Mouse (Mus musculus): ENCODE measurements at regions not wholly inside any gene's neighbourhood (a gene's known extent, or its start where the extent isn't known, plus 50 kb on each side); places are given as distances from the start of the nearest gene placed in this dataset.
A peak's percentile ranks its signal among the peaks of the same experiment; 100 is the strongest.

- Histone ChIP-seq H3K4me1 (ENCODE audit: control insufficient read depth, insufficient read depth, low read length) (peaks cover 3% of the 10 kb centered on the region; the same call in 1 of the 2 replicates), H3K27me3 (ENCODE audit: control insufficient read depth, insufficient read depth, low read length) (no peaks in the 10 kb centered on the region), H3K9ac (replicated peaks; ENCODE audit: low read length) (no peak overlapping the region), H3K4me2 (ENCODE audit: low read length) (no peak overlapping the region), H3K36me3 (ENCODE audit: control insufficient read depth, insufficient read depth, low read length) (no peaks in the 10 kb centered on the region), H3K4me3 (replicated peaks; ENCODE audit: low read depth, low read length) (no peak overlapping the region), H3K9me3 (ENCODE audit: control insufficient read depth, low read length) (peaks cover 1% of the 10 kb centered on the region; the same call in 1 of the 2 replicates), H3K27ac (replicated peaks; ENCODE audit: low read depth, low read length) (no peak overlapping the region)
- 20% methylated on average over 5 of the region's 5 CpGs for WGBS
- ATAC-seq (ENCODE audit: low FRiP score, low TSS enrichment) (no peak), DNase-seq (peak; percentile 42)
Measured at GRCm38 (mm10) chr9:61249691-61250425, 122.3 kb upstream of the Tle3 start.

GRCm38 (mm10) chr9:61251606-61252005 is 120.6 kb upstream of the Tle3 start:
- Histone ChIP-seq H3K4me3 (replicated peaks; ENCODE audit: low read depth, low read length) (no peak overlapping the region), H3K4me2 (ENCODE audit: low read length) (no peak overlapping the region), H3K27me3 (ENCODE audit: control insufficient read depth, insufficient read depth, low read length) (no peaks in the 10 kb centered on the region), H3K36me3 (ENCODE audit: control insufficient read depth, insufficient read depth, low read length) (no peaks in the 10 kb centered on the region), H3K4me1 (ENCODE audit: control insufficient read depth, insufficient read depth, low read length) (peaks cover 3% of the 10 kb centered on the region; the same call in 1 of the 2 replicates), H3K27ac (replicated peaks; ENCODE audit: low read depth, low read length) (no peak overlapping the region), H3K9ac (replicated peaks; ENCODE audit: low read length) (no peak overlapping the region), H3K9me3 (ENCODE audit: control insufficient read depth, low read length) (no peaks in the 10 kb centered on the region)
- DNase-seq (no peak), ATAC-seq (ENCODE audit: low FRiP score, low TSS enrichment) (no peak)
- 69% methylated on average over 6 of the region's 6 CpGs for WGBS

- H3K4me3 ChIP-seq (replicated peaks; ENCODE audit: low read depth, low read length), result no peak overlapping the region
- no peaks in the 10 kb centered on the region for H3K27me3 ChIP-seq (ENCODE audit: control insufficient read depth, insufficient read depth, low read length)
- no peak overlapping the region for H3K9ac ChIP-seq (replicated peaks; ENCODE audit: low read length)
- H3K4me1 ChIP-seq (ENCODE audit: control insufficient read depth, insufficient read depth, low read length), result peaks cover 3% of the 10 kb centered on the region; the same call in 1 of the 2 replicates
- no peaks in the 10 kb centered on the region for H3K36me3 ChIP-seq (ENCODE audit: control insufficient read depth, insufficient read depth, low read length)
- no peak for DNase-seq
- 82% methylated on average over 3 of the region's 3 CpGs for WGBS
- no peaks in the 10 kb centered on the region for H3K9me3 ChIP-seq (ENCODE audit: control insufficient read depth, low read length)
- H3K27ac ChIP-seq (replicated peaks; ENCODE audit: low read depth, low read length), result no peak overlapping the region
- H3K4me2 ChIP-seq (ENCODE audit: low read length), result no peak overlapping the region
- no peak for ATAC-seq (ENCODE audit: low FRiP score, low TSS enrichment)
Measured at GRCm38 (mm10) chr9:61253761-61254160, 118.4 kb upstream of the Tle3 start.

- ATAC-seq (ENCODE audit: low FRiP score, low TSS enrichment) (no peak), DNase-seq (no peak)
- Histone ChIP-seq H3K27ac (replicated peaks; ENCODE audit: low read depth, low read length) (no peak overlapping the region), H3K27me3 (ENCODE audit: control insufficient read depth, insufficient read depth, low read length) (no peaks in the 10 kb centered on the region), H3K4me3 (replicated peaks; ENCODE audit: low read depth, low read length) (no peak overlapping the region), H3K9me3 (ENCODE audit: control insufficient read depth, low read length) (no peaks in the 10 kb centered on the region), H3K36me3 (ENCODE audit: control insufficient read depth, insufficient read depth, low read length) (no peaks in the 10 kb centered on the region), H3K4me1 (ENCODE audit: control insufficient read depth, insufficient read depth, low read length) (peaks cover 27% of the 10 kb centered on the region), H3K9ac (replicated peaks; ENCODE audit: low read length) (no peak overlapping the region), H3K4me2 (ENCODE audit: low read length) (no peak overlapping the region)
- 50% methylated on average over 4 of the region's 4 CpGs for WGBS
Measured at GRCm38 (mm10) chr9:61257488-61257887, 114.7 kb upstream of the Tle3 start.

GRCm38 (mm10) chr9:61258100-61258499 is 114.1 kb upstream of the Tle3 start:
- no peak overlapping the region for H3K4me2 ChIP-seq (ENCODE audit: low read length)
- H3K9ac ChIP-seq (replicated peaks; ENCODE audit: low read length), result no peak overlapping the region
- H3K36me3 ChIP-seq (ENCODE audit: control insufficient read depth, insufficient read depth, low read length), result no peaks in the 10 kb centered on the region
- no peak overlapping the region for H3K4me3 ChIP-seq (replicated peaks; ENCODE audit: low read depth, low read length)
- no peak for DNase-seq
- WGBS, result 61% methylated on average over 5 of the region's 5 CpGs
- H3K4me1 ChIP-seq (ENCODE audit: control insufficient read depth, insufficient read depth, low read length), result peaks cover 31% of the 10 kb centered on the region
- H3K9me3 ChIP-seq (ENCODE audit: control insufficient read depth, low read length), result no peaks in the 10 kb centered on the region
- ATAC-seq (ENCODE audit: low FRiP score, low TSS enrichment), result no peak
- H3K27ac ChIP-seq (replicated peaks; ENCODE audit: low read depth, low read length), result no peak overlapping the region
- no peaks in the 10 kb centered on the region for H3K27me3 ChIP-seq (ENCODE audit: control insufficient read depth, insufficient read depth, low read length)

GRCm38 (mm10) chr9:61259421-61260174 is 112.6 kb upstream of the Tle3 start:
- no peaks in the 10 kb centered on the region for H3K27me3 ChIP-seq (ENCODE audit: control insufficient read depth, insufficient read depth, low read length)
- no peak overlapping the region for H3K4me3 ChIP-seq (replicated peaks; ENCODE audit: low read depth, low read length)
- no peak for ATAC-seq (ENCODE audit: low FRiP score, low TSS enrichment)
- H3K36me3 ChIP-seq (ENCODE audit: control insufficient read depth, insufficient read depth, low read length), result no peaks in the 10 kb centered on the region
- H3K9ac ChIP-seq (replicated peaks; ENCODE audit: low read length), result no peak overlapping the region
- WGBS, result 6% methylated on average over 7 of the region's 7 CpGs
- no peak overlapping the region for H3K27ac ChIP-seq (replicated peaks; ENCODE audit: low read depth, low read length)
- no peak overlapping the region for H3K4me2 ChIP-seq (ENCODE audit: low read length)
- H3K9me3 ChIP-seq (ENCODE audit: control insufficient read depth, low read length), result peaks cover under 1% of the 10 kb centered on the region; the same call in 1 of the 2 replicates
- H3K4me1 ChIP-seq (ENCODE audit: control insufficient read depth, insufficient read depth, low read length), result peaks cover 31% of the 10 kb centered on the region
- peak; percentile 55 for DNase-seq

- H3K4me1 ChIP-seq (ENCODE audit: control insufficient read depth, insufficient read depth, low read length), result peaks cover 31% of the 10 kb centered on the region
- no peaks in the 10 kb centered on the region for H3K36me3 ChIP-seq (ENCODE audit: control insufficient read depth, insufficient read depth, low read length)
- H3K4me2 ChIP-seq (ENCODE audit: low read length), result no peak overlapping the region
- no peaks in the 10 kb centered on the region for H3K27me3 ChIP-seq (ENCODE audit: control insufficient read depth, insufficient read depth, low read length)
- peaks cover 5% of the 10 kb centered on the region; the same call in 1 of the 2 replicates for H3K9me3 ChIP-seq (ENCODE audit: control insufficient read depth, low read length)
- H3K4me3 ChIP-seq (replicated peaks; ENCODE audit: low read depth, low read length), result no peak overlapping the region
- ATAC-seq (ENCODE audit: low FRiP score, low TSS enrichment), result no peak
- no peak for DNase-seq
- H3K27ac ChIP-seq (replicated peaks; ENCODE audit: low read depth, low read length), result peak overlapping the region; percentile 45; the same call in 1 of the 2 replicates
- H3K9ac ChIP-seq (replicated peaks; ENCODE audit: low read length), result no peak overlapping the region
- WGBS, result 35% methylated on average over 6 of the region's 6 CpGs
Measured at GRCm38 (mm10) chr9:61261263-61261662, 110.9 kb upstream of the Tle3 start.

GRCm38 (mm10) chr9:61261739-61262333 is 110.3 kb upstream of the Tle3 start:
- Histone ChIP-seq H3K4me2 (ENCODE audit: low read length) (no peak overlapping the region), H3K4me3 (replicated peaks; ENCODE audit: low read depth, low read length) (no peak overlapping the region), H3K27ac (replicated peaks; ENCODE audit: low read depth, low read length) (peak overlapping the region; percentile 66), H3K4me1 (ENCODE audit: control insufficient read depth, insufficient read depth, low read length) (peaks cover 31% of the 10 kb centered on the region), H3K9me3 (ENCODE audit: control insufficient read depth, low read length) (peaks cover 5% of the 10 kb centered on the region; the same call in 1 of the 2 replicates), H3K27me3 (ENCODE audit: control insufficient read depth, insufficient read depth, low read length) (no peaks in the 10 kb centered on the region), H3K36me3 (ENCODE audit: control insufficient read depth, insufficient read depth, low read length) (no peaks in the 10 kb centered on the region), H3K9ac (replicated peaks; ENCODE audit: low read length) (no peak overlapping the region)
- ATAC-seq (ENCODE audit: low FRiP score, low TSS enrichment) (peak; percentile 63; the same call in 1 of the 2 replicates), DNase-seq (peak; percentile 86)
- WGBS, result 10% methylated on average over 12 of the region's 12 CpGs
